Mouse (Mus musculus): ENCODE data around the gene Cgn.
"Not testable (repeated sequence)": the region's sequence is repeated elsewhere in the genome, so short reads cannot be mapped to it uniquely, and the experiment has no call there.

Gene Cgn

GRCm38 (mm10) chr3:94789071-94789470 lies 2.8 kb upstream of the Cgn start:
- no peak for DNase-seq

- DNase-seq = no peak
Observed at GRCm38 (mm10) chr3:94787122-94787780, 959 bp upstream of the Cgn start.

GRCm38 (mm10) chr3:94785958-94786357 lies 334 bp downstream of the Cgn start:
- no peak for DNase-seq

DNA sequence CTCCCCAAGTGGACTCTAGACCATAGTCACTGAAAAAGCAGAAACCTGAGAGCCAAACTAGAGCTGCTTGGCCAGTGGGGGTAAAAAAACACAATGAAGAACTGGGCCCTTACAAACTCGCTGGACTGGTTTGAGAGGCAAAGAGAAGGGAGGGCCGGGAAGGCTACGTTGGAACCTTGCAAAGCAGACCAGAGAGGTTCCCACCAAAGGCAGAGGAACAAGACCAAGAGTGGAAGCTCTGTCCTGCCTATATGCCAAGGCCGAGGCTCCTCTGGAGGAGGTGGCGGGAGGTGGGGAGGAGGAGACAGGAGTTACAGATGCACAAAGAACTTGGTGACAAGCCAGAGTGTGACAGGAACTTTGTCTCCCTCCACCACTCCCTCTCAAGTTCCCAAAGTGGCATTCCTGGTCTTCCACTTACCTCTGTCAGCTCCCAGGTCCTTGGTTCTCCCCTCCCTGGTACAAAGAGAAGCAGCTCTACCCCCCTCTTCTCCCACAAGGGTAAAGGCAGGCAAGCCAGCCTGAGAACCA lies 2.1 kb downstream of the Cgn start:
- no peak for DNase-seq

GRCm38 (mm10) chr3:94783462-94783931 lies 2.8 kb downstream of the Cgn start:
- no peak for DNase-seq

- no peak for DNase-seq
Observed at GRCm38 (mm10) chr3:94782936-94783335, 3.4 kb downstream of the Cgn start.

- DNase-seq = no peak
Observed at GRCm38 (mm10) chr3:94781356-94781755, 4.9 kb downstream of the Cgn start.

DNA sequence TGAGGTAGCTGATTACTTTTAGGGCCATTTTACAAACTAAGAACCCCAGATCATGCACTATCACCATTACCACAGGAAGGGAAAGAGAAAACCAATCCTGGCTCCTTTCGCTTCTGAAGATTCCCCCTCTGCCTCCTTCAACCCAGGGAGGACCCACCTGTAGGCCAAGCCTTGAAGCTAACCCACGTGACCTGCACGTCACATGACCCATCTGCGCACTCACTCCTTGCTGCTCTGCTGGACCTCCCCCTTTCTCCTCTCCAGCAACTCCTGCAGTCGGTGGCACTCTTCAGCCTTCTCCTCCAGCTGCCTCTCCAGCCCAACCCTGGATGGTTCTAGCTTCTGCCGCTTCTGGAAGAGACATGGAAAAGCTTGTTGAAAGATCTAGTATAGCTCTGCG lies 10.4 kb downstream of the Cgn start:
- no peak for DNase-seq

DNA sequence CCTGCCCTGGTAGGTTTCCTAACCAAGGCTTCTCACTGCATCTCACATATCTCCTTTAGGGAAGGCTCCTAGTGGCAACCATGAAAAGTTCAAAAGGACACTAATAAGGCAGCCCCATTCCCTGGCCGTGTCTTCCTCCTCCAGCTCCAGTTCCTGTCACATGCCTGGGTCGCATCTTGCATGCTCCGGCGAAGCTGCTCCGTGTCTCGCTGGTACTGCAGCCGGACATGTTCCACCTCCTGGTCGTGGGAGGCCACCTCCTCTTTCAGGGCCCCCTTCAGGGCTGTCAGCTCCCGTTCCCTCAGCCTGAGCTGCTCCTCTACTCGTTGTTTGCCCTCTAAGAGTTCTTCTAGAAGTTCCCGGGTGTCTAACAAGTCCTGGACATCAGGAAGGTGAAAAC lies 12.3 kb downstream of the Cgn start:
- DNase-seq = peak; percentile 94

- not testable (repeated sequence) for DNase-seq
Observed at GRCm38 (mm10) chr3:94765456-94765855, 20.8 kb downstream of the Cgn start.

GRCm38 (mm10) chr3:94764545-94765292 lies 21.6 kb downstream of the Cgn start:
- not testable (repeated sequence) for DNase-seq

- DNase-seq = not testable (repeated sequence)
Observed at GRCm38 (mm10) chr3:94758427-94758826, 27.9 kb downstream of the Cgn start.

DNA sequence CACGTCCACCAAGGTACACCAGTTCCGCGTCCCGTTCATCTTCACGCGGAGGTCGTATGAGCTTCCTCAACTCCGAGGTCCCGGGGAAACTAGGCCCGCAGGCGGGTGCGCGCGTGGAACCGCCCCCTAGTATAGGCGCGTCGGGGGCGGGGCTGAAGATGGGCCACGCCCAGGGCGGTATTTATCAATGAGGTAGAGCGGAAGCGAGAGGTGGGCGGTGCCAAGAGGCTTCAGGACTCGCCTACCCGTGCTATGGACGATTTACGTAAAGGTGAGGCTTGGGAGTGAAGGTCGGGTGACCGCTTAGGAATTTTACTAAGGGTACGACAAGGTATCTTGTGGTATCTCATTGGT lies 28.3 kb downstream of the Cgn start:
- DNase-seq = peak; percentile 93

GRCm38 (mm10) chr3:94757251-94758055 lies 28.8 kb downstream of the Cgn start:
- DNase-seq = not testable (repeated sequence)

GRCm38 (mm10) chr3:94745691-94746090 lies 40.6 kb downstream of the Cgn start:
- no peak for DNase-seq

DNA sequence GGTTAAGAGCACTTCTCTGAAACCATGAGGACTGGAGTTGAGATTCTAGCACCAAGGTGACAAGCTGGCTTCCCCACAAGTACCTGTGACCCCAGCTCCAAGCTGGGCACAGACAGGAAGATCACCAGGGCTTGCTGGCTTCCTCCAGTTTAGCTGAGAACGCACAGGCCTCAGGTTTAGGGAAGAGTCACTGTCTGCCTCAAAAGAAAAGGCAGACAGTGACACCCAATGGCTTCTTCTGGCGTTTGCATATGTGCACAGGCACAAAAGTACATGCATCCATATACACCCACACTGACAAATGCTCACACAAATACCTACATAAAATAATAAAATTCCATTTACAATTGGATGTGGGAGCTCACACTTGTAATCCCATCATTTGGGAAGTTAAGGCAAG lies 62.7 kb downstream of the Cgn start:
- DNase-seq = not testable (repeated sequence)

GRCm38 (mm10) chr3:94718253-94718652 lies 68.0 kb downstream of the Cgn start:
- not testable (repeated sequence) for DNase-seq

GRCm38 (mm10) chr3:94713424-94713823 lies 72.9 kb downstream of the Cgn start:
- DNase-seq = peak; percentile 74

GRCm38 (mm10) chr3:94710591-94710990 lies 75.7 kb downstream of the Cgn start:
- DNase-seq = peak; percentile 29

Data from heart, adult 11 months (tissue).